Mouse (Mus musculus): Measurements from ENCODE around the gene Krt12.

Gene Krt12

DNA sequence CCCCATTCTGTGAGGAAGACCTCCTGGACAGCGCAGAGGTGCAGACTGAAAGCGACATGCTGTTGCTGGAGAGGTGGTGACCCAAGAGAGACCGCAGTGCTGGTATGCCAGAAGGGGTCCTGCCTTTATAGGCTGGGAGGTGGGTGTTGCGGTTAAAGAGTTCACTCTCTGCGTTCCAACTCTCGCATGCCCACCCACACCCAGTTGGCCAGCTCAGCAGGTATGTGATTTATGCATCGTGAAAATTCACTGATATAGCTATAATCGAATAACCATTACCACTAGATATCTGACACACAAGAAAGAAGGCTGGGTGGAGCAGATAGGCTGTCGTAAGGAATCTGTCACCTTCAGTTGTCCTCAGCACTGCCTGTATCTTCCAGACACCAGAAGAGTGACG, at the start of gene Krt12:
Gene Krt12 (minus strand): TSS at position 101 of the 400 bp plus-strand sequence.
- no peak for DNase-seq

DNA sequence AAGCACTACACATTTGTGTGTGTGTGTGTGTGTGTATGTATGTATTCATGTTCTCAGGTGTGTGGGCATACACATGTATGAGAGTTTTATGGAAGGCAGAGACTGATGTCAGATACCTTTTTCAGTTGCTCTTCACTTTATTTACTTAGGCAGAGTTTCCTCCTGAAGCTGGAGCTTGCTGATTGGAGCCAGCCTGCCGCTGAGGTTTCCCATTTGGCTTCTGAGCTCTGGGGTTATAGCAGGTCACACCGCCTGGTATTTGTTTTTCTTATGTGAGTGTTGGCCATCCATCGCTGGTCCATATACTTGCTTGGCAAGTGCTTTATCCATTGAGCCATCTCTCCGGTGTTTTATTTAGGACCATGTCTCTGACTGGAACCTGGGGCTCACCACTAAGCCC, 47.2 kb upstream of the Krt12 start:
- DNase-seq = no peak

DNA sequence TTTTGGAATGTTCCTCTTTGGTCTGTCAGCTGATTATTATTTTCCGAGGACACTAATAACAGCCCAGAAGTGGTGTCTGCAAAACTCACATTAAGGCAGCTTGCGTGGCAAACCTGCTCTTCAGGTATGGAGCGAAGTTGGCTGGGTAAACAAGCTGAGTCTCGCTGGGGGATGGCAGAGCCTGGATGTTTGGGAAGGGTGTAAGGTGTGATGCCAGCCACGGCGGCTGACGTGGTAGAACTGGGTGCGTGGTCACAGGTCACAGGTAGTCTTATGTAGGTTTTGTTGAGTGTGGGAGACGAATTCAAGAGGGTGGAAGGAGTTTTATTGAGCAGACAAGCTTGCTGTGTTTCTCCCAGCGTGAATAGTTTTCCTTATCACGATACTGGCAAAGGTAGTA, 46.5 kb upstream of the Krt12 start:
- no peak for DNase-seq

DNA sequence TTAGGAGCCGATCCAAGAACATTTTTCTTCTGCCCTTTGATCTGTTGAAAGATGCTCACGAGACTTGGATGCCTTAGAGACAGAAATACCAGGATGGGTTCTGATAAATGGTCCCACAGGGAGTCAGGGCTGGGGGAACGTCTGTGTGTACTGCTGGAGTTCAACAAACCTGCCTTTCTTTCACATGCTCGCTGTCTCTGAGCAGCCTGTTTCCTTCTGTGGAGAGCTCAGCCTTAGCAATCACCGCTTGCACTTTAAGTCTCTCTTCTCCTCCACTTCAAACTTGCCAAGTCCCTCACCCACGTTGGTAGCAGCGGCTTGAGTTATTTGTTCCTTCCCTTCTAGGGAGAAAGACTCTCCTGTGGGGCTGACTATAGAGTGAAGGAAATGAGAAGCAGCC, 44.3 kb upstream of the Krt12 start:
- DNase-seq = no peak

- DNase-seq = peak; percentile 86
Observed at GRCm38 (mm10) chr11:99464836-99465235, 42.8 kb upstream of the Krt12 start.

- DNase-seq = peak; percentile 80
Observed at GRCm38 (mm10) chr11:99463155-99463554, 41.1 kb upstream of the Krt12 start.

- no peak for DNase-seq
Observed at GRCm38 (mm10) chr11:99461736-99462135, 39.7 kb upstream of the Krt12 start.

- DNase-seq = no peak
Observed at GRCm38 (mm10) chr11:99458887-99459286, 36.8 kb upstream of the Krt12 start.

DNA sequence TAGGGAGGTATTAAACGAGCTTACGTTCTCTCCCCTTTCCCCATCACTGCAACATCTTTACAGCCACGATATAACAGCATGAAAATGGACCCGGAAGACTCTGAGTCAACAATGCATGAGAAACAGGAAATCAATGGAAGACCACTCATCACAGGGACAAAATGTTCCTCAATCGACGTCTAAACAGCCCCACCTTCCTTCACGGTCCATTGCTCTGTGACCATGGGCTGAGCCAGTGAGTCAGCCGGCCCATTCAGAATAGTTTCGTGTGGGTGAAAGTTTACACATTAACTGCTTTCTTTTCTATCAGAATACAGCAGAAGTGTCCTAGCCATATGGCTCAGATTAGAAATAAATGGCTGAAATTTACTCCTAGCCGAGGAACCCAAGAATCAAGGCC, 32.7 kb upstream of the Krt12 start:
- DNase-seq = no peak

GRCm38 (mm10) chr11:99454044-99454443, 32.0 kb upstream of the Krt12 start:
- no peak for DNase-seq

- no peak for DNase-seq
Observed at GRCm38 (mm10) chr11:99448769-99449168, 26.7 kb upstream of the Krt12 start.

DNA sequence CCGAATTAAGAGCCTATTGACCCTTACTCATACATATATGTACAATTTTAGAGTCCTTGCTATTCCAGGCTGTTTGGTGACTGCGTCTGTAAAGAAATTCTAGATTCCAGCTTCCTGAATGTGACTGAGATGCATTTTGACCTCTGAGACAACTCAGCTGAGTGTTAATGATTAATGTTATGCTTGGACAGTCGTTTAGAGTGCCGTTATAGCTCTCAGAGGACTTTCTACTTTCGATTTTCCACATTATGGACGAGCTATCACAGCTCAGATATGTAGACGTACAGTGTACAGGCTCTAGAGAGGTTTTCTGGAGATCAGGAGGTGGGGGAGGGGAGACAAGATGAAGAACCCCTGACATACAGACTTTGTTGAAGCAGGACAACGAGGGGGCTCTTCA, 19.2 kb upstream of the Krt12 start:
- DNase-seq = no peak

GRCm38 (mm10) chr11:99439465-99439864, 17.4 kb upstream of the Krt12 start:
- DNase-seq = no peak

- no peak for DNase-seq
Observed at GRCm38 (mm10) chr11:99437972-99438371, 15.9 kb upstream of the Krt12 start, which contains the start of gene Krt20. Krt20 (minus strand) TSS chr11:99438150.

DNA sequence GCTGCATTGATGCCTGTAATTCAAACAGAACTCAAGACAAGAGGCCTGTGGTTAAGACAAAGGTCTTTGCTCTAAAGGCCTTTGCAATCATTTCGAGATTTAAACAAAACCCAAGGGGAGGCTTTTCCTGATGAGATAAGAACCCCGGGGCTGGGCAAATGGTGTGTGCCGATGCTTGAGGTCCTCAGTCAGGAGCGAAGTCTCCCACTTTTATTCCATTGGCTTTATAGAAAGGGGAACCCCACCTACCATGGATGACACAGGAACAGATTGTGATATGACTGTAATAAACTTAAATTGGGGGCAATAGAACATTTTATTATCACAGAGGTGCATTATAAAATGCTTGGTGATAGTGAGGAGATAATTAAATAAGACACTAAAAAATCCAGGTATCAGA, 14.6 kb upstream of the Krt12 start:
- no peak for DNase-seq

DNA sequence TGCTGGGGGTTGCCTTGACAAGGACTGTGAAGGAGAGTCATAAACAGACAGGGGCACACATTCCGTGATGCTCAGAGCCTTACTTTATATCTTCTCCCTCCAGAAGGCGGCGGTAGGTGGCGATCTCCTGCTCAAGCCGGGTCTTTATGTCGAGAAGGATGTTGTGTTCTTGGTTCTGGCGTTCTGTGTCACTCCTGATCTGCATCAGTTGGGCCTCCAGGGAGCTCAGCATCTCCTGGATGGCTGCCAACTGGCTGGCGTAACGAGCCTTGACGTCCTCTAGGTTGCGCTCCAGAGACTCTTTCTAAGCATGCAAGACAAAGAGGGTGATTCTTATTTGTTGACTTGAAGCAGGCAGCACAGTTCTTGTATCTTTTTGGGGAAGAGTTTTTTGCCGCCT, 8.6 kb upstream of the Krt12 start:
- peak; percentile 14 for DNase-seq

DNA sequence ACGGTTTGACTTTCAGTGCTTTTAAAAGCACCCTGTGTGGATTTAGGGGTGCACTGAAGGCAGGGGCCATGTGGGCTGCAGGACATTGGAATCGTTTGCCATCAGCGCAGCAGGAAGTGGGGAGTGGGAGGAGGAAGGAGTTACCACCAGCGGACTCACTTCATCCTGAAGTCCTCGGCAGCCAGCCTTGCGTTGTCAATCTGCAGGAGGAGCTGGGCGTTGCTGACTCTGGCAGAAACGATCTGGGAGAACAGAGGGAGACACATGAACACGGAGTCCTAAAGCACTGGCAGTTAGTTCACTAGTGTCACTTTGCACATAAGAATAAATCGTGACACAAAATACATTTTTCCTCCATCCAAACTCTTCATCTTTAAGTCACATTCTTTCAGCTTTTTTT, 1.5 kb downstream of the Krt12 start:
- DNase-seq = no peak

GRCm38 (mm10) chr11:99417819-99418218, 4.2 kb downstream of the Krt12 start:
- no peak for DNase-seq

- DNase-seq = no peak
Observed at GRCm38 (mm10) chr11:99416902-99417301, 5.2 kb downstream of the Krt12 start.

- DNase-seq = no peak
Observed at GRCm38 (mm10) chr11:99414463-99415147, 7.5 kb downstream of the Krt12 start.

DNA sequence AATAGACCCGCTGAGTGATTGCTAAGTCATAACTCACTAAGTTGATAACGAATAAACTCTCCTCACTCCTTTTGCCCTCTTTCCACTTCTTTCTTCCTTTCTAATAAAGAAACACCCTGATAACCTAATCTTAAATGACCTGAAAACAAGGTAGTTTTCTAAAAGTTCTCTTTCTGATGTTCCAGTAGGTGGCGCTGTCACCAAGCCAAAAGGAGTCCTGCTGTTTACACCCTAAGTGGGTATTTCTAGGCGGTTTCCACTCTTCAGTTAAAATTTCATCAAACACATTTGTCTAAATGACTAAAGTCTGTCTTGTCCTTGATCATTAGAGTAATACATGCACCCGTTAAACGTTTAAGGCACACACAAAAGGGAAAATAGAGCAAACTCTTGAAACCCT, 8.8 kb downstream of the Krt12 start:
- DNase-seq = peak; percentile 59

DNA sequence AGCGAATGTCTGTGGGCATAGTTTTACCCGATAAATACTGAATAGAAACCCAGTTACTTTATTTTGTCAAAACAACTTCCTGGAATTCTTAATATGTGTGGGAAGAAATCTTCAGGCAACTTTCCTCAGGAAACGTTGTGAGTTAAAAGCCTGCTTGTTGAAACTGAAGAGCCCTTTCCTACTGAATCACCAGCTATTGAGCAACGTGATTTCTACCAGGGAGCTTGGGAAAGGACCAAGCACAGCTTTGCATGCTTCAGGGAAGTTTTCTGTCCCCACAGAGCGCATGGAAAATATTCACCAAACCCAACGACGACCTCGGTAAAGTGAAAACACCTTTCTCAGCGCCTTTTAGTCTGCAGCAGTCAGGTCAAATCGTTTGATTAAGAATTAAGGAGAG, 15.9 kb downstream of the Krt12 start:
- DNase-seq = no peak

DNA sequence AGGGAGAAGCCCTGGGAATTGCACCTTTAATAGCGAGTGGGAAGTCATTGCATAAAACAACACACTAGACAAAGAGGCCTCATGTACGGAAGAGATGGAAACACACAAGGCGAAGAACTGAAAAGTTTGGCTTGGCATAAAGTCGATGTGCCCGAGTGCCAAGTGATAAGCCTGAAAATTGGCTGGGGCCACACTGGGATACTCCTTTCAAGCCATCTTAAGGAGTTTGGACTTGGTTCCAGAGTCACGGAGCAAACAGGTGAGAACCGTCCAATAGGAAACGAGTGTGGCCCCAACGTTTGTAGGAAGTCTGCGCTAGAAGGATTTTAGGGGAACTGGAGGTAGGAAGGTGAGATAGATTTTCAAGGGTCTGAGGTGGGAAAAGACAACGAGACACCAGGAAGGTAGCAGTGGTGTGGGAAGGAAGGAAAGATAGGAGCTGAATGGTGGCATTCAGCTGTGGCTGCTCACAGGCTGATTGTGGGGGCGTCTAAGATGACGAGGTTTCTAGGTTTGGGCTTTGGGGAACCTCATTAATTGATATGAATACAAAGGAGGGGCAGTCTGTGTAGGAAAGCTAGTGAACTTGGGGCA, 22.0 kb downstream of the Krt12 start:
- DNase-seq = no peak

DNA sequence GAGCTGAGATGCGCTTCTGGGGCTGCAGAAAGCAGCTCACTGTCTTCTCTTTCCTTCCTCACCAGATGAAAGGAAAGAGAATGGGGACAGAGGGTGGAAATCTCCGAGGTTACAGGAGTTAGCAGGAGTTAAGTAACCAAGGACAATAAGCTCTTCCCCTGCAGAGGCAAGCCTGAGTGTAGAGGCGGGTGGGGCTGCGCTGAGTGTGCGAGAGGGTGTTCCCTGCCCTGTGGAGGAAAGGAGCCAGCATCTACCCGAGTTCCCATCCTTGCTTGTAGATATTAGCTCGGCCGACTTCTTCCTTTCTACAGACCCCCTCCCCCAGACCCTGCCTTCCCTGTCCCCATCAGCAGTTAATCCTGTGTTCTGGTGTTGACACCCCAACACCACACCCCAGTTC, 23.2 kb downstream of the Krt12 start:
- no peak for DNase-seq

DNA sequence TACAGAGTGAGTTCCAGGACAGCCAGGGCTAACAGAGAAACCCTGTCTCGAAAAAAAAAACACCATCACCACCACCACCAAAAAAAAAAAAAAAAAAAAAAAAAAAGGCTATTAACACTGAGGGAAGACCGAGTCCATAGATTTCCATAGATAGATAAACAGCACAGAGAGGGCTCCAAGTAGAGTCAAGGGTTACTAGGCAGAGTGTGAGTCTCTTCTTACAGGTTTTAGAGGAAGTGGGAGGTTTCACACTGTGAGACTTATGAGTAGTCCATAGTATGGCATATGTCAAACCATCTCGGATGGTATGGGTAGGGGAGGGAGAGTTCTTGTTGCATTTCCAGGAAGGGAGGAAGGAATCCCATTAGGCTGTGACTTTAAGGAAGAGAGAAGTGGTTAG, 24.0 kb downstream of the Krt12 start:
- no peak for DNase-seq

All from thymus, postnatal 4 days (tissue).